Mouse (Mus musculus): ENCODE data around the gene Ano4. TPM values are rescaled to one million over a fixed set of nuclear protein-coding genes. Genes with fewer than 3 reads are reported as not detected.

The Ano4 gene
- polyA plus RNA-seq, 1 experiment from 2014 or later, result 1.5 TPM

DNA sequence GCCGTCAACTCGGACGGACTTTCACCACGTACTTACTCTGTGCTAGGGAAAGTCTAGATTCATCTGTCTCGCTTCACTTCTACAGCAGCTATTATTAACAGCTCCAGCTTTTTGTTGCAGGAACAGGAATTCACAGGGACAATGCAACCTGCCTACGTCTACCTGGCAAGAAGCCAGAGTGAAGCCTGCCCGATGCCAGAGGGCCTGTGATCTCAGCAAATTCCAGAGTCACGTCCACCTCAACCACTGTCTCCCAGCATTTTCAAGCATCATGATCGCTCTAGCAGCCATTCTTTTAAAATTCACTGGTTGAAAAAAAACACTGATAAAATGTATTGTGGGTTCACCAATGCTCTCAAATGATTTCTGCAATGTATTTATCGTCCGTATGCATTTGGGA lies 6.9 kb upstream of the Ano4 start:
- Histone ChIP-seq H3K9me3 (ENCODE audit: control insufficient read depth, low read length) (no peaks in the 10 kb centered on the region), H3K4me1 (replicated peaks; ENCODE audit: control insufficient read depth, insufficient read depth, low read length) (no peaks in the 10 kb centered on the region), H3K4me3 (ENCODE audit: low read depth, low read length) (no peak overlapping the region), H3K4me2 (no peak overlapping the region), H3K27ac (ENCODE audit: low read depth, low read length) (no peak overlapping the region), H3K36me3 (ENCODE audit: control insufficient read depth, insufficient read depth, low read length) (no peaks in the 10 kb centered on the region), H3K9ac (ENCODE audit: low read depth, low read length) (no peak overlapping the region), H3K27me3 (replicated peaks; ENCODE audit: control insufficient read depth, insufficient read depth, low read length) (peaks cover 2% of the 10 kb centered on the region)
- 84% methylated on average over 11 of the region's 11 CpGs for WGBS
- no peak for ATAC-seq (replicated peaks; ENCODE audit: low FRiP score)
- no peak for DNase-seq (ENCODE audit: low spot score)

DNA sequence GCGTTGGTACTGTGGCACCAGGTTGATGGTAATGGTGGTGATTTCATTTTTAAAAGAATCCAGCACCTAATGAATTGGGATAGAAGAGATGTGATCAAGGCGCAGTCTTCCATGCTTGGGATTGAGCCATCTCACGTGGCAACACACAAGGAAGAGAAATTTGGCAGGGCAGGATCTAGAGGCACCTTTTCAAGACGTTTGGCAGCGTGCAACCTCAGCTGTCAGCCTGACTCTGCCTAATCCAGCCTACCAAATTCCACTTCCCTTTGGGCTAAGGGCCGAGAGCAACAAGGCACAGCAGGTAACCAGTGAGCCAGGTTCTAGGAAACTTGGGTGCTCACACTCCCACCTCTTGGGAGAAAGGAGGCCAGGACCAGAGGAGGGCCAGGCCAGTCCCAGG lies 1.0 kb upstream of the Ano4 start:
- 54% methylated on average over 6 of the region's 6 CpGs for WGBS
- H3K36me3 ChIP-seq (ENCODE audit: control insufficient read depth, insufficient read depth, low read length), result no peaks in the 10 kb centered on the region
- H3K4me1 ChIP-seq (replicated peaks; ENCODE audit: control insufficient read depth, insufficient read depth, low read length), result no peaks in the 10 kb centered on the region; the same call in 1 of the 2 replicates
- H3K27ac ChIP-seq (ENCODE audit: low read depth, low read length), result no peak overlapping the region
- DNase-seq (ENCODE audit: low spot score) (no peak), ATAC-seq (replicated peaks; ENCODE audit: low FRiP score) (no peak)
- H3K27me3 ChIP-seq (replicated peaks; ENCODE audit: control insufficient read depth, insufficient read depth, low read length), result peaks cover 34% of the 10 kb centered on the region
- H3K4me3 ChIP-seq (ENCODE audit: low read depth, low read length), result no peak overlapping the region
- no peak overlapping the region for H3K9ac ChIP-seq (ENCODE audit: low read depth, low read length)
- no peak overlapping the region for H3K4me2 ChIP-seq
- no peaks in the 10 kb centered on the region for H3K9me3 ChIP-seq (ENCODE audit: control insufficient read depth, low read length)

DNA sequence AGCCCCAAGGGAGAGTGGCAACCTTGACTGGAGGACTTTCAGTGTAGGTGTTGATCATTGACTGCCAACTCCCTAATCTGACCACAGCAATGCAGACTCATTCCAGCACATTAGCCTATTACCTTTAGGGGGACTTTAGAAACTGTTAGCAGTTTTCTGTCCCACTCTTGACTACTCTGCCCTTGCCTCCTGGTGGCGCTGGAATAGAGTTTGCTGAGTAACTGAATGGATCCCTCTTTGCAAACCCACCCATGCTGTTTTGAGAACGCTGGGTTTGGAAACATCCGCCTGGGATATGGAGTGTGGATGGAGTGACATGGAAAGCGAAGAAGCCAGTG lies 603 bp upstream of the Ano4 start:
- Histone ChIP-seq H3K9me3 (ENCODE audit: control insufficient read depth, low read length) (no peaks in the 10 kb centered on the region), H3K36me3 (ENCODE audit: control insufficient read depth, insufficient read depth, low read length) (no peaks in the 10 kb centered on the region), H3K9ac (ENCODE audit: low read depth, low read length) (no peak overlapping the region), H3K4me3 (ENCODE audit: low read depth, low read length) (peak overlapping the region; percentile 50), H3K4me2 (peak overlapping the region; percentile 72), H3K27me3 (replicated peaks; ENCODE audit: control insufficient read depth, insufficient read depth, low read length) (peaks cover 34% of the 10 kb centered on the region), H3K27ac (ENCODE audit: low read depth, low read length) (no peak overlapping the region), H3K4me1 (replicated peaks; ENCODE audit: control insufficient read depth, insufficient read depth, low read length) (no peaks in the 10 kb centered on the region; the same call in 1 of the 2 replicates)
- WGBS, result 48% methylated on average over 4 of the region's 4 CpGs
- ATAC-seq (replicated peaks; ENCODE audit: low FRiP score) (no peak), DNase-seq (ENCODE audit: low spot score) (no peak)

DNA sequence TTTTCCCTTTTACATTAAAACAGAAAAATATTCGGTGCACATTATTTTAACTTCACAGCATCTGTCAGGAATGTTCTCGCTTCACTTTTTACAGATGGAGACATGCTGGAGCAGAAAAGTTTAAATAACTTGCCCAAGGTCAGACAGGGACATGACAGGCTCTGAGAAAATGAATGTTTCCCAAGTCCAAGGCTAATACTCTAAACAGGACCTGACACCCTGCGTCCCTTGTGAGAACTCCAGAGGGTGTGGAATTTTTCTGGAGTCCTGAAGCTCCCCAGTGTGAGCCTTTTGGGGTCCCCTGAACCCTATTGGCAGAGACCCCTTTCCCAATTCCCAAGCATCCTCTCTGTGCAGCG lies 451 bp downstream of the Ano4 start:
- peak overlapping the region; percentile 50 for H3K4me3 ChIP-seq (ENCODE audit: low read depth, low read length)
- DNase-seq (ENCODE audit: low spot score), result no peak
- H3K36me3 ChIP-seq (ENCODE audit: control insufficient read depth, insufficient read depth, low read length), result no peaks in the 10 kb centered on the region
- peaks cover 34% of the 10 kb centered on the region for H3K27me3 ChIP-seq (replicated peaks; ENCODE audit: control insufficient read depth, insufficient read depth, low read length)
- H3K4me2 ChIP-seq, result peak overlapping the region; percentile 72
- H3K4me1 ChIP-seq (replicated peaks; ENCODE audit: control insufficient read depth, insufficient read depth, low read length), result no peaks in the 10 kb centered on the region; the same call in 1 of the 2 replicates
- no peak overlapping the region for H3K27ac ChIP-seq (ENCODE audit: low read depth, low read length)
- no peak for ATAC-seq (replicated peaks; ENCODE audit: low FRiP score)
- H3K9ac ChIP-seq (ENCODE audit: low read depth, low read length), result no peak overlapping the region; the same call in 1 of the 2 replicates
- 16% methylated on average over 4 of the region's 4 CpGs for WGBS
- no peaks in the 10 kb centered on the region for H3K9me3 ChIP-seq (ENCODE audit: control insufficient read depth, low read length)

DNA sequence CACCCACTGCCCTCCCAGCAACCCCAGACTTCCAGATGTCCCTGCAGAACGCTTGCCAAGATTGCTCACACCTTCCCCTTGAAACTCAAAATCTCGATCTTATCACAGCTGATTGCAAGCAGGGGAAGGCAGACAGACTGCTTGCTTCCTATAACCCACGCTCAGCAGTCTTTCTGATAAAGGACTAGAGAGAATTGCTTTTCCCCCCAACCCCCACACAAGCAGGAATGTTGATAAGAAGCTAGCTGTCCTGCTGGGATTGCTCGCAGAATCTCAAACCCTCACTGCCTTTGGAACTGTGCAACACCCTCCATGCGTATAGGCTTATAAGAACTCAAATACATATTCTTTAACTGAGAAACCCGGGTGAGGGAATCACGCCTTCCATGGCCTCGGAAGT lies 846 bp downstream of the Ano4 start:
- Histone ChIP-seq H3K36me3 (ENCODE audit: control insufficient read depth, insufficient read depth, low read length) (no peaks in the 10 kb centered on the region), H3K4me1 (replicated peaks; ENCODE audit: control insufficient read depth, insufficient read depth, low read length) (no peaks in the 10 kb centered on the region; the same call in 1 of the 2 replicates), H3K4me3 (ENCODE audit: low read depth, low read length) (no peak overlapping the region), H3K4me2 (no peak overlapping the region), H3K9me3 (ENCODE audit: control insufficient read depth, low read length) (no peaks in the 10 kb centered on the region), H3K27ac (ENCODE audit: low read depth, low read length) (no peak overlapping the region), H3K27me3 (replicated peaks; ENCODE audit: control insufficient read depth, insufficient read depth, low read length) (peaks cover 34% of the 10 kb centered on the region), H3K9ac (ENCODE audit: low read depth, low read length) (no peak overlapping the region)
- DNase-seq (ENCODE audit: low spot score) (no peak), ATAC-seq (replicated peaks; ENCODE audit: low FRiP score) (no peak)
- WGBS, result 14% methylated on average over 8 of the region's 8 CpGs

DNA sequence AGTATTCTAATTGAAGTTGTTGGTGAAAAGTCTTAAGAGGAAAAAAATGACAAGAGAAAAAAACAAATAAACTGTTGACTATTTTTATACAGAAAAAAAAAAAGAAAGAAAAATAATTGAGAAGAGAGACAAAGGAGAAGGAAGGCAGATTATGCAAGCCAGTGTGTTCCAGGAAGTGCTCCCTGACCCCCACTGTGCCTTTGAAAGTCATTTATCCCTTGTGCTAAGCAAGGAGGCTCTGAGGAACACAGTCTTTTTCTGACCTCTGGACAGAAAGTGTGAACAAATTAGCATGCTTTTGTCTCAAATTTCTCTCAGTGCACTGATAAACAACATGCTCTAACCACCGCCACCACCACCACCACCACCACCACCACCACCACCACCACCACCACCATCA lies 14.3 kb downstream of the Ano4 start:
- Histone ChIP-seq H3K4me2 (no peak overlapping the region), H3K9me3 (ENCODE audit: control insufficient read depth, low read length) (no peaks in the 10 kb centered on the region), H3K9ac (ENCODE audit: low read depth, low read length) (no peak overlapping the region), H3K4me3 (ENCODE audit: low read depth, low read length) (no peak overlapping the region), H3K4me1 (replicated peaks; ENCODE audit: control insufficient read depth, insufficient read depth, low read length) (no peaks in the 10 kb centered on the region), H3K36me3 (ENCODE audit: control insufficient read depth, insufficient read depth, low read length) (no peaks in the 10 kb centered on the region), H3K27ac (ENCODE audit: low read depth, low read length) (no peak overlapping the region), H3K27me3 (replicated peaks; ENCODE audit: control insufficient read depth, insufficient read depth, low read length) (no peaks in the 10 kb centered on the region)
- 86% methylated on average over 1 of the region's 1 CpGs for WGBS
- DNase-seq (ENCODE audit: low spot score) (no peak), ATAC-seq (replicated peaks; ENCODE audit: low FRiP score) (no peak)

DNA sequence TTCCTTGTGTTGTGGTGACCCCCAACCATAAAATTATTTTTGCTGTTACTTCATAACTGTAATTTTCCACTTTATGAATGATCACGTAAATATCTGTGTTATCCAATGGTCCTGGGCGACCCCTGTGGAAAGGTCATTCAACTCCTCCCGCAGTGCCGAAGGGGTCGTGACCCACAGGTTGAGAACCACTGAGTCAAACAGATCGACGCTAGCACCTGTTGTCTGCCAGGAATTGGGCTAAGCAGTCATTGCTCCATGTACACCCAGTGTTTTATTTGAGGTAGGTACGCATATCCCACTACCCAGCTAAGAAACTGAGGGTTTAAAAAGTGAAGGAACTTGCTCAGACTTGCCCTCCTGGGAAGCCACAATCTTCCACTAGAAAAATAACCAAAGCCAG lies 14.8 kb downstream of the Ano4 start:
- Histone ChIP-seq H3K4me1 (replicated peaks; ENCODE audit: control insufficient read depth, insufficient read depth, low read length) (no peaks in the 10 kb centered on the region), H3K27me3 (replicated peaks; ENCODE audit: control insufficient read depth, insufficient read depth, low read length) (no peaks in the 10 kb centered on the region), H3K4me2 (no peak overlapping the region), H3K36me3 (ENCODE audit: control insufficient read depth, insufficient read depth, low read length) (no peaks in the 10 kb centered on the region), H3K27ac (ENCODE audit: low read depth, low read length) (no peak overlapping the region), H3K9me3 (ENCODE audit: control insufficient read depth, low read length) (no peaks in the 10 kb centered on the region), H3K4me3 (ENCODE audit: low read depth, low read length) (no peak overlapping the region), H3K9ac (ENCODE audit: low read depth, low read length) (no peak overlapping the region)
- 78% methylated on average over 8 of the region's 8 CpGs for WGBS
- ATAC-seq (replicated peaks; ENCODE audit: low FRiP score), result no peak
- no peak for DNase-seq (ENCODE audit: low spot score)

DNA sequence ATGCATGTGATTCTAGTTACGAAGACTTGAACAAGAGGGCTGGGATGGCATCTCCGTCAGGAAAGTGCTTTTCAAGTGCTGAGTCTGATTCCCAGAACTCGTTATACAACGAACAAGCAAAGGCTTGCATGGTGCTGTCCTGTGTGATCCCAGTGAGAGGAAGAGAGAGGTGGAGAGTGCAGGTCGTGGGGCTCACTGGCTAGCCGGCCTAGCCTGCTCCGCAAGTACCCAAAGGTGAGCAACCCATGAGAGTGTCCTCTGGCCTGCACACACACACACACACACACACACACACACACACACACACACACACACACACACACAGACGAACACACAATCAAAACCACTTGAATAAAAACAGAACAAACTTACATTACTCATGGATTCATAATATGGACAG lies 15.7 kb downstream of the Ano4 start:
- DNase-seq (ENCODE audit: low spot score) (no peak), ATAC-seq (replicated peaks; ENCODE audit: low FRiP score) (no peak)
- H3K9ac ChIP-seq (ENCODE audit: low read depth, low read length), result no peak overlapping the region
- H3K4me2 ChIP-seq, result no peak overlapping the region
- H3K4me3 ChIP-seq (ENCODE audit: low read depth, low read length), result no peak overlapping the region
- no peaks in the 10 kb centered on the region for H3K36me3 ChIP-seq (ENCODE audit: control insufficient read depth, insufficient read depth, low read length)
- no peaks in the 10 kb centered on the region for H3K27me3 ChIP-seq (replicated peaks; ENCODE audit: control insufficient read depth, insufficient read depth, low read length)
- no peaks in the 10 kb centered on the region for H3K9me3 ChIP-seq (ENCODE audit: control insufficient read depth, low read length)
- no peaks in the 10 kb centered on the region for H3K4me1 ChIP-seq (replicated peaks; ENCODE audit: control insufficient read depth, insufficient read depth, low read length)
- 75% methylated on average over 8 of the region's 8 CpGs for WGBS
- H3K27ac ChIP-seq (ENCODE audit: low read depth, low read length), result no peak overlapping the region

DNA sequence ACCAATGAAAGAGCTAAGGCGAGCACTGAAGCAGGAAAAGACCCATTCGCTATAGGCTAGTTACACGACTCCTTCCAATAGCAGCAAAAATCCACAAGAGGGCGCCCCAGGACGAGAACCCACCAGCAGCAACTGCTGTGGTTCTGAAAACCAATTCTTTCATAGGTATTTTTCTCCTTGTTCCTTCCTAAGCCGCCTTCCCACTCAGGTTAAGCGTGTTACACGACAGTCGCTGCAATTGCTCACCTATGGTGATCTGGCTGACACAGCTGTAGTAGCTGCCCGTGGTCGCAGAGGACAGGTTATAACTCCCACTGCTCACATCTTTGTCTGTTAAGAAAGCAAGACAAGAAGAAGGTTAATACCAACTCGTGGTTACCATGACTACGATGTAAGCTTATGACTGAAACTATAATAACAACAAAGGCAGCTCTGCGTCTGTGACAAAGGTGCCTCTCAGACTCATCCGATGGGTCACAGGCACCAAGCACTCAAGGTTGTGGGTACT lies 17.5 kb downstream of the Ano4 start:
- DNase-seq (ENCODE audit: low spot score) (peak; percentile 66), ATAC-seq (replicated peaks; ENCODE audit: low FRiP score) (peak; percentile 47; the same call in 1 of the 2 replicates)
- no peak overlapping the region for H3K9ac ChIP-seq (ENCODE audit: low read depth, low read length)
- no peaks in the 10 kb centered on the region for H3K27me3 ChIP-seq (replicated peaks; ENCODE audit: control insufficient read depth, insufficient read depth, low read length)
- no peak overlapping the region for H3K4me2 ChIP-seq
- H3K9me3 ChIP-seq (ENCODE audit: control insufficient read depth, low read length), result no peaks in the 10 kb centered on the region
- no peak overlapping the region for H3K4me3 ChIP-seq (ENCODE audit: low read depth, low read length)
- H3K27ac ChIP-seq (ENCODE audit: low read depth, low read length), result no peak overlapping the region
- WGBS, result 32% methylated on average over 15 of the region's 15 CpGs
- H3K4me1 ChIP-seq (replicated peaks; ENCODE audit: control insufficient read depth, insufficient read depth, low read length), result no peaks in the 10 kb centered on the region
- no peaks in the 10 kb centered on the region for H3K36me3 ChIP-seq (ENCODE audit: control insufficient read depth, insufficient read depth, low read length)
